Mouse (Mus musculus): Measurements from ENCODE around the gene Gm5129. TPM values are rescaled to one million over a fixed set of nuclear protein-coding genes. Genes with fewer than 3 reads are reported as not detected.

The Gm5129 gene
- polyA plus RNA-seq, 2 experiments: 0.76 TPM; not detected in 1

- DNase-seq (ENCODE audit: low read depth in 3 of 3, low spot score in 3 of 3) (no peak), ATAC-seq (ENCODE audit: insufficient read depth) (no peak)
- no peak overlapping the region for H3K27ac ChIP-seq
Measured at GRCm38 (mm10) chr5:29740651-29741050, 4.9 kb upstream of the Gm5129 start.

GRCm38 (mm10) chr5:29738076-29738475 lies 2.3 kb upstream of the Gm5129 start:
- Histone ChIP-seq H3K36me3 (replicated peaks; ENCODE audit: control insufficient read depth, insufficient read depth, low read depth) (no peaks in the 10 kb centered on the region), H3K4me3 (ENCODE audit: insufficient read depth in 1 of 2, low read depth in 2 of 2, low read length in 2 of 2) (no peak overlapping the region), H3K9me3 (ENCODE audit: control insufficient read depth, low read length) (no peaks in the 10 kb centered on the region), H3K4me2 (ENCODE audit: low read depth) (peak overlapping the region; percentile 82), H3K27me3 (ENCODE audit: control insufficient read depth, insufficient read depth, low read length) (no peaks in the 10 kb centered on the region), H3K9ac (replicated peaks) (no peak overlapping the region), H3K27ac (no peak overlapping the region), H3K4me1 (replicated peaks; ENCODE audit: control insufficient read depth in 2 of 2, insufficient read depth in 2 of 2, low read length in 1 of 2) (peaks cover 12 to 20% of the 10 kb centered on the region in 2 experiments)
- DNase-seq (ENCODE audit: low read depth in 3 of 3, low spot score in 3 of 3): no peak
- ATAC-seq (ENCODE audit: insufficient read depth): no peak
- TF ChIP-seq CTCF (IDR thresholded peaks at IDR 0.05; ENCODE audit: low read depth): no peak
- TF ChIP-seq EP300 (IDR thresholded peaks at IDR 0.05; ENCODE audit: low read depth): no peak
- 62% methylated on average over 4 of the region's 4 CpGs for WGBS (ENCODE audit: insufficient replicate concordance)

More at GRCm38 (mm10) chr5:29740651-29741050, 4.9 kb upstream of the Gm5129 start:
- H3K9me3 ChIP-seq (ENCODE audit: control insufficient read depth, low read length): no peaks in the 10 kb centered on the region
- H3K9ac ChIP-seq (replicated peaks): no peak overlapping the region
- no peaks in the 10 kb centered on the region for H3K27me3 ChIP-seq (ENCODE audit: control insufficient read depth, insufficient read depth, low read length)
- H3K4me1 ChIP-seq (replicated peaks; ENCODE audit: control insufficient read depth in 2 of 2, insufficient read depth in 2 of 2, low read length in 1 of 2): peaks cover 5 to 14% of the 10 kb centered on the region in 2 experiments
- H3K4me2 ChIP-seq (ENCODE audit: low read depth): no peak overlapping the region
- H3K4me3 ChIP-seq (ENCODE audit: insufficient read depth in 1 of 2, low read depth in 2 of 2, low read length in 2 of 2): no peak overlapping the region
- H3K36me3 ChIP-seq (replicated peaks; ENCODE audit: control insufficient read depth, insufficient read depth, low read depth): no peaks in the 10 kb centered on the region
- WGBS (ENCODE audit: insufficient replicate concordance): 58% methylated on average over 1 of the region's 1 CpGs
- TF ChIP-seq CTCF (IDR thresholded peaks at IDR 0.05; ENCODE audit: low read depth): no peak
- TF ChIP-seq EP300 (IDR thresholded peaks at IDR 0.05; ENCODE audit: low read depth): no peak

- no peaks in the 10 kb centered on the region for H3K9me3 ChIP-seq (ENCODE audit: control insufficient read depth, low read length)
- TF ChIP-seq CTCF (IDR thresholded peaks at IDR 0.05; ENCODE audit: low read depth) (no peak), EP300 (IDR thresholded peaks at IDR 0.05; ENCODE audit: low read depth) (no peak)
- H3K4me1 ChIP-seq (replicated peaks; ENCODE audit: control insufficient read depth in 2 of 2, insufficient read depth in 2 of 2, low read length in 1 of 2): peaks cover 12 to 20% of the 10 kb centered on the region in 2 experiments
- no peak for ATAC-seq (ENCODE audit: insufficient read depth)
- peak overlapping the region; percentile 82 for H3K4me2 ChIP-seq (ENCODE audit: low read depth)
- no peaks in the 10 kb centered on the region for H3K36me3 ChIP-seq (replicated peaks; ENCODE audit: control insufficient read depth, insufficient read depth, low read depth)
- no peak overlapping the region for H3K27ac ChIP-seq
- H3K4me3 ChIP-seq (ENCODE audit: insufficient read depth in 1 of 2, low read depth in 2 of 2, low read length in 2 of 2): peak overlapping the region; percentile 88 to 89; a peak in 3 of 4 replicates
- peak overlapping the region; percentile 36 for H3K9ac ChIP-seq (replicated peaks)
- DNase-seq (ENCODE audit: low read depth in 3 of 3, low spot score in 3 of 3): no peak
- no peaks in the 10 kb centered on the region for H3K27me3 ChIP-seq (ENCODE audit: control insufficient read depth, insufficient read depth, low read length)
- WGBS (ENCODE audit: insufficient replicate concordance): 67% methylated on average over 5 of the region's 5 CpGs
Measured at GRCm38 (mm10) chr5:29737471-29737870, 1.7 kb upstream of the Gm5129 start.

- H3K4me2 ChIP-seq (ENCODE audit: low read depth): peak overlapping the region; percentile 82
- TF ChIP-seq CTCF (IDR thresholded peaks at IDR 0.05; ENCODE audit: low read depth): no peak
- H3K27me3 ChIP-seq (ENCODE audit: control insufficient read depth, insufficient read depth, low read length): no peaks in the 10 kb centered on the region
- DNase-seq (ENCODE audit: low read depth in 3 of 3, low spot score in 3 of 3) (no peak), ATAC-seq (ENCODE audit: insufficient read depth) (no peak)
- H3K4me1 ChIP-seq (replicated peaks; ENCODE audit: control insufficient read depth in 2 of 2, insufficient read depth in 2 of 2, low read length in 1 of 2): peaks cover 12 to 18% of the 10 kb centered on the region in 2 experiments
- H3K36me3 ChIP-seq (replicated peaks; ENCODE audit: control insufficient read depth, insufficient read depth, low read depth): no peaks in the 10 kb centered on the region
- H3K9ac ChIP-seq (replicated peaks): peak overlapping the region; percentile 92
- H3K9me3 ChIP-seq (ENCODE audit: control insufficient read depth, low read length): no peaks in the 10 kb centered on the region
- 25% methylated on average over 9 of the region's 9 CpGs for WGBS (ENCODE audit: insufficient replicate concordance)
- peak overlapping the region; percentile 88 to 89 for H3K4me3 ChIP-seq (ENCODE audit: insufficient read depth in 1 of 2, low read depth in 2 of 2, low read length in 2 of 2)
- no peak overlapping the region for H3K27ac ChIP-seq
Measured at GRCm38 (mm10) chr5:29736942-29737341, 1.2 kb upstream of the Gm5129 start.

GRCm38 (mm10) chr5:29736073-29736900 lies 551 bp upstream of the Gm5129 start:
- no peaks in the 10 kb centered on the region for H3K36me3 ChIP-seq (replicated peaks; ENCODE audit: control insufficient read depth, insufficient read depth, low read depth)
- peak overlapping the region; percentile 92 for H3K9ac ChIP-seq (replicated peaks)
- no peaks in the 10 kb centered on the region for H3K27me3 ChIP-seq (ENCODE audit: control insufficient read depth, insufficient read depth, low read length)
- WGBS (ENCODE audit: insufficient replicate concordance): under 1% methylated on average over 48 of the region's 48 CpGs
- peak overlapping the region; percentile 88 to 89 for H3K4me3 ChIP-seq (ENCODE audit: insufficient read depth in 1 of 2, low read depth in 2 of 2, low read length in 2 of 2)
- H3K27ac ChIP-seq: peak overlapping the region; percentile 89
- ATAC-seq (ENCODE audit: insufficient read depth): peak; percentile 48
- TF ChIP-seq CTCF (IDR thresholded peaks at IDR 0.05; ENCODE audit: low read depth) (no peak; the same call in 1 of the 2 replicates), EP300 (IDR thresholded peaks at IDR 0.05; ENCODE audit: low read depth) (no peak)
- peaks cover 12 to 18% of the 10 kb centered on the region in 2 experiments for H3K4me1 ChIP-seq (replicated peaks; ENCODE audit: control insufficient read depth in 2 of 2, insufficient read depth in 2 of 2, low read length in 1 of 2)
- no peak for DNase-seq (ENCODE audit: low read depth in 3 of 3, low spot score in 3 of 3)
- H3K4me2 ChIP-seq (ENCODE audit: low read depth): peak overlapping the region; percentile 82
- H3K9me3 ChIP-seq (ENCODE audit: control insufficient read depth, low read length): no peaks in the 10 kb centered on the region
